Mouse (Mus musculus): ENCODE results near the gene Dlk1.

Gene Dlk1

GRCm38 (mm10) chr12:109502360-109503040 lies 49.9 kb downstream of the Dlk1 start:
- POLR2A ChIA-PET, result interaction anchor here in 1 of 4 experiments (2.1 kb wide), 1 partner anchor 28 kb away, joined by 5 read pairs; no protein-coding TSS in a partner anchor

GRCm38 (mm10) chr12:109507693-109508092 lies 55.1 kb downstream of the Dlk1 start:
- ChIA-PET POLR2A (interaction anchor here in 1 of 4 experiments (2.5 to 3.9 kb wide), 2 partner anchors 17 to 22 kb away, joined by 6 to 18 read pairs; no protein-coding TSS in a partner anchor), CTCF (interaction anchor here in 1 of 4 experiments (0.6 kb wide), 1 partner anchor 18 kb away, joined by 7 read pairs; no protein-coding TSS in a partner anchor)

More at GRCm38 (mm10) chr12:109502360-109503040, 49.9 kb downstream of the Dlk1 start:
- CTCF ChIA-PET, result no interaction called here

DNA sequence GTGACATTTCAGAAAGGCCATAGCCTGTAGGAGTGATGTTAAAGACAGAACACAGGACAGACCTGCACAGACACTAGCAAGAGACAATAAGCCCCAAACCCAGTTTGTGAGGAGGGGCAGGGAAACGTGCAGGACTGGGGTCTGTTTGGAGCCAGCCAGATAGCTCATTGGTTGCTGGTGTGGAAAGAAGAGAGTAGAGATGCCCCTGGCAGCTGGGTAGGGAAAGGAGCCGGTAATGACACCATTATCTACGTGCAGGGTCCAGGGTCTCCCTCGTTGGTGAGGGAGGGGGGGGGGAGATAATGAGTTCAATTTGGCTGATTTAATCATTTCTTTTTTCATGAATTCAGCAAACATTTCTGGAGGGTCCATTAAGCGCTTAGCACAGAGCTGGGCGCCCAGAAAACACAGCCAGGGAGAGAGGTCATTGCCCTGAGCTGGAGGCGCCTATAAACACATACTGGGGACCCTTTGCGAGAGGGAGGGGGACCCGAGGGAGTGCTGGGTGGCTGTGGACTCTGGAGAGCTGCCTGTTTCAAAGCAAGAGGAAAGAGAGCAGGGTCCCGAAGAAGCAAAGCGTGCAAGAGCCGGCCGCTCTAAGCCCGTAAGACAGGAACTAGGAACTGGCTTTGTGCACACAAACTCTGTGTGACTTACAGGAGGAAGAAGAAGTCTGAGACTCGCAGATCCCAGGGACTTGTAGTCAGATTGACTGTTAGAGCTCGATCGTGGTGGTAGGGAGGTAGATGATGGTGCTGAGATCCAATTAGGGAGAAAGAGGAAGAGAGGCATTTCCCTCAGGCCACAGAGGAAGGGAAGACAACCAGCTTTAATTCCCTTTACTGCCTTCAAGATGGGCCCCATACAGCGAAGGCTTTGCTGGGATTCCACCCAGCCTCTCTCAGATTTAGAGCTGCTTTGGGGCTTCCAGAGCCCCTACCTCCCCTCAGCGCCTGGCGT lies 56.2 kb downstream of the Dlk1 start:
- ChIA-PET POLR2A (interaction anchor here in 3 of 4 experiments (0.5 to 4.1 kb wide), 20 partner anchors 9 to 944 kb away, joined by 3 to 39 read pairs (median 6); no protein-coding TSS in a partner anchor), CTCF (interaction anchor here in 3 of 4 experiments (0.7 to 1.9 kb wide), 4 partner anchors 8 to 31 kb away, joined by 3 to 15 read pairs (median 4); no protein-coding TSS in a partner anchor)

DNA sequence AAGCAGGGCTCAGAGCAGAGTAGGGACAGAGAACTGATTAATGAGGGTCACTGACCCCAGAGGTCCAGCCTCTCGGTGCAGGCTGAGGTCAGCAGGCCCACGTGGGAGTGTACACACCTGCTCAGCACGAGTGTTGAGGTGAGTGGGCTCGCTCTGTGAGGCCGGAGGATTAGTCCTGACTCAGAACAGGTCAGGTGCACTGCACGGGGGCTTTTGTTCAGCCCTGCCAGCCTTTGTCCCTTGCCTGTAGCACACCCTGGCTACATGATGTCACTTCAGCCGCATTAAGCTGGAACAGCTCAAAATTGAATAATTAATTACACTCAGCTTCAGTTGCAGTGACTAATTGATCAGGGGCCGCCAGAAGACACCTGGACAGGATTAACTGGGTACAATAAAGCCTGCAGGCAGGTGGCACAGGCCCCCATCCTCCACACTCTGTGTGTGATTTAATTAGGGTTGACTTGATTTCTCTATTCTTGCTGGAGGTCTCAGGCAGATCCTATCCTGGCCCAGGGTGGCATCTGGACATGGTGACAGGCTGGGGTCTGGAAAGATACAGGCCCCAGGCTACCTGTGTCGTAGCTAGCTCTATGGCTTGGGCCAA lies 57.0 kb downstream of the Dlk1 start:
- POLR2A ChIA-PET, result interaction anchor here in 3 of 4 experiments (0.8 to 4.1 kb wide), 18 partner anchors 9 to 465 kb away, joined by 3 to 39 read pairs (median 6); no protein-coding TSS in a partner anchor

DNA sequence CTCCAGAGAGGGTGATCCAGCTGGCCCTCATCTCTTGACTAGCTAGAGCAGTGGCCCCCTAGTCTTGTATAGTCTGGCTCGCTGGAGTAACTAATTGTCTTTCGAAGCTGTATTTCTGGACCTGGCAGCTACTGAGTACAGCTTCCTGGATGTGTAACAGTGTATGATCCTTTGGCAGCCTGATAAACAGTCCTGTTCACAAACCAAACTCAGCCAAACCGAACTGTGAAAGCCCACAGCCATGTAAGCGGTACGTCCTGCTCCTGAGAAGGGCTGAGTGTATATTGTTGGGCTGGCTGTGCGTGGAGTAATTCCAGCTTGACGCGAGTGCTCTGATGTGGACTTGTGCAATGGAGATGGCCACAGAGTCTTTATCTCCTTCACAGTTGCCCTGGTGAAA lies 57.6 kb downstream of the Dlk1 start:
- ChIA-PET POLR2A (interaction anchor here in 3 of 4 experiments (0.8 to 4.1 kb wide), 18 partner anchors 9 to 464 kb away, joined by 3 to 39 read pairs (median 6); no protein-coding TSS in a partner anchor), CTCF (interaction anchor here in 3 of 4 experiments (0.5 to 1.9 kb wide), 5 partner anchors 10 to 599 kb away, joined by 3 to 4 read pairs (median 4); no protein-coding TSS in a partner anchor)

More for the DNA sequence above, 57.0 kb downstream of the Dlk1 start:
- CTCF ChIA-PET, result interaction anchor here in 2 of 4 experiments (0.5 to 1.9 kb wide), 4 partner anchors 9 to 600 kb away, joined by 3 to 4 read pairs (median 4); no protein-coding TSS in a partner anchor

- ChIA-PET POLR2A (interaction anchor here in 2 of 4 experiments (0.9 to 4.1 kb wide), 9 partner anchors 8 to 29 kb away, joined by 3 to 39 read pairs (median 4); no protein-coding TSS in a partner anchor), CTCF (interaction anchor here in 2 of 4 experiments (0.6 to 0.9 kb wide), 2 partner anchors 31 to 32 kb away, joined by 3 to 5 read pairs; no protein-coding TSS in a partner anchor)
Observed at GRCm38 (mm10) chr12:109511456-109511855, 58.8 kb downstream of the Dlk1 start.

DNA sequence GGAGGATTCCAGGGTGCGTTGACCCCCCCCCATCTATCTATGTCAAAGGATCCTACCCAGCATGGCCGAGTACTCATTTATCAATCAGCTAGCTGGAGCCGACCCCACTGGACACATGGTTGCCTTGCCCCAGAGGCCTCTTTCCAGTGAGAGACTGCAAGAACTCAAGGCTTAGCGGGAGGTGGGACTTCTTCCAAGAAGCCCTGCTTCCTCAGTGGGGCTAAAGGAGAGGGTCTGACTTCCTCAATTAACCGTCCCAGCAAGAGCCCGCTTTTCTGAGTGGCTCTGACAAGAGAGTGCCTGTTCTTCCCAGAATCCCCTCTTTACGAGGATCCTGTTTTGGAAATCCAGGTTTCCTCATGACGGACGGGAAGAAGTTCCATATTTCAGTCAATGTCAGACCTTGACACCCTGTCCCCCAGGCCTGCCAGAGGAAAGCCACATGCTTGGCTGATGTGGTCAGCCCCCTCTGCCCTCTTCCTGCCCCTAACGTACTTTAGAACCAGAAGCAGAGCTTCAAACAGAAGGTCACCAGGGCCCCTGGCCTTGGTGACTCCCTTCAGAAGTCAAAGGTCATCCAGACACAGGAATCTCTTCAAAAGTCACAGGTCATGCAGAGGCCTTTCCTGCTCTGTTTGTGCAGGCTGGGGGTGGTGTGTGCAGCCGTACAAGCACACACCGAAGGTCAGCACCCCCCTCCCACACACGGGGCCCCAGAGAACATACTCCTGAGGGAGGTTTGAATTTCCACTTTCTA lies 59.7 kb downstream of the Dlk1 start:
- ChIA-PET POLR2A (interaction anchor here in 3 of 4 experiments (0.6 to 4.1 kb wide), 14 partner anchors 8 to 1195 kb away, joined by 3 to 39 read pairs (median 4); no protein-coding TSS in a partner anchor), CTCF (interaction anchor here in 2 of 4 experiments (0.6 to 0.9 kb wide), 3 partner anchors 31 to 1400 kb away, joined by 3 to 5 read pairs (median 5); no protein-coding TSS in a partner anchor)
